Mouse (Mus musculus) heart, embryonic 15.5 days (tissue): ENCODE measurements around the gene Cpa5. TPM values are rescaled to one million over a fixed set of nuclear protein-coding genes. Genes with fewer than 3 reads are reported as not detected.
A peak's percentile ranks its signal among the peaks of the same experiment; 100 is the strongest.

Experiments used
- ATAC-seq: fragments of 200-750 bp; cut with Nextera tagmentation; replicated peaks from 2 replicates; pipeline ENCODE4 v1.8.0; 2017; ENCODE audit warnings: low read depth, moderate TSS enrichment; ENCODE audit not compliant: insufficient number of reproducible peaks, insufficient read depth, low FRiP score
- H3K27ac ChIP-seq: fragments of 300-500 bp; sonication (generic); 2 replicates; pipeline ENCODE4 v1.5.1; 2015; ENCODE audit warnings: mild to moderate bottlenecking, inconsistent platforms
- H3K27me3 ChIP-seq: fragments of 300-500 bp; sonication (generic); 2 replicates; pipeline ENCODE4 v1.6.1; 2015; ENCODE audit warnings: inconsistent platforms
- H3K36me3 ChIP-seq: fragments of 300-500 bp; sonication (generic); 2 replicates; pipeline ENCODE4 v1.6.1; 2015; ENCODE audit warnings: mild to moderate bottlenecking, inconsistent platforms
- H3K4me1 ChIP-seq: fragments of 300-500 bp; sonication (generic); replicated peaks from 2 replicates; pipeline ENCODE4 v1.6.1; 2015; ENCODE audit warnings: inconsistent platforms
- H3K4me2 ChIP-seq: fragments of 300-500 bp; sonication (generic); 2 replicates; pipeline ENCODE4 v1.6.1; 2015; ENCODE audit warnings: inconsistent platforms, mild to moderate bottlenecking, moderate library complexity
- H3K4me3 ChIP-seq: fragments of 300-500 bp; sonication (generic); 2 replicates; pipeline ENCODE4 v1.5.1; 2015; ENCODE audit warnings: mild to moderate bottlenecking, inconsistent platforms
- H3K9ac ChIP-seq: fragments of 300-500 bp; sonication (generic); 2 replicates; pipeline ENCODE4 v1.6.1; 2015; ENCODE audit warnings: mild to moderate bottlenecking, inconsistent platforms
- H3K9me3 ChIP-seq: fragments of 300-500 bp; sonication (generic); replicated peaks from 2 replicates; pipeline ENCODE4 v1.6.1; 2016; ENCODE audit warnings: inconsistent platforms
- WGBS: fragments of 180-500 bp; shearing (Covaris S2); methylation state at CpG from one replicate; pipeline ENCODE4 v1.1.7; 2015; ENCODE audit warnings: mixed read lengths; 5-methylcytosine and 5-hydroxymethylcytosine counted together
- polyA plus RNA-seq: library from polyadenylated mRNA; unstranded; fragments of >200 nt; fragmentation: Nextera tagmentation; extraction: Ambion mirVana; gene quantifications from 2 replicates; pipeline ENCODE4 v1.2.1, GENCODE M21; 2015

The Cpa5 gene
- polyA plus RNA-seq, 1 experiment from 2014 or later = 0.58 TPM

DNA sequence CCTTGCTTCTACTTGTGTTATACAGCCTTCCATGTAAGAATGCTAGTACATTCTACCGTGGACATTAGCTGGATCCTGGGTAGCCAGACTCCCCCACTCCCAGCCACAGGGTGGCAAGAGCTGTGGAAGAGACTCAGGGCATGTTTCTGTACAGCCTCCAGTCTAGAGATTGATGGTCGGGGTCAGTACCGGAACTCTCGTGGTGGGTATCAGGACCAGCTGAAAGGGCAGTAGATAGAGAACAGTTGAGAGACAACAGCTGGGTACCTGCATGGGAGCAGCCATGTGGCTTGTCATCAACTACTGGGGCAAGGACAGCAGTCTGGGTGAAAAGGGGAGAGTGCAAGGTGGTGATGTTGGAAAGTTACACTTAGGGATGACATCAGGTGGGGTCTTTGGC lies 5.7 kb upstream of the Cpa5 start:
- ATAC-seq = no peak
- H3K27ac ChIP-seq = no peak overlapping the region

DNA sequence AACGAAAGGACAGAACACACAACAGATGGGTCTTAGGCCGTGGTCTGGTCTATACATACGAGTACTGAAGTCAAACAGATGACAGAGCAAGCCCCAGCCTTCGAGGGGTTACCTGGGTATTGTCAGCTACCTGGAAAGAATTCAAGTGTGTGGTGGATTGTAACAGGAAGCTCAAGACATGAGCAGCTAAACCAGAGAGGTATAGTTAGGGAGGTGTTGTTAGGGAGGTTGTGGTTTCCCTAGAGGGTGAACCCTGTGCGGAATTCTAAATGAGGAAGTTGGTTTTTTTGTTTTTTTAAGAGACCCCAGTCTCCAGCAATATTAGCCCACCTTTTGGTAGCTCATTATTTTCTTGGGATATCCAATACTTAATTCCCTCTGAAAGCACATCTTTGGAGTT lies 5.1 kb upstream of the Cpa5 start:
- ATAC-seq = no peak
- Histone ChIP-seq H3K9ac (no peak overlapping the region), H3K36me3 (no peaks in the 10 kb centered on the region), H3K4me1 (no peaks in the 10 kb centered on the region), H3K27ac (no peak overlapping the region), H3K4me2 (no peak overlapping the region), H3K27me3 (no peaks in the 10 kb centered on the region), H3K9me3 (no peaks in the 10 kb centered on the region), H3K4me3 (no peak overlapping the region)
- 79% methylated on average over 5 of the region's 5 CpGs for WGBS

More for the DNA sequence above, 5.7 kb upstream of the Cpa5 start:
- 68% methylated on average over 4 of the region's 4 CpGs for WGBS
- Histone ChIP-seq H3K4me1 (no peaks in the 10 kb centered on the region), H3K4me3 (no peak overlapping the region), H3K9ac (no peak overlapping the region), H3K36me3 (no peaks in the 10 kb centered on the region), H3K4me2 (no peak overlapping the region), H3K27me3 (no peaks in the 10 kb centered on the region), H3K9me3 (no peaks in the 10 kb centered on the region)

- H3K4me1 ChIP-seq = peaks cover 5% of the 10 kb centered on the region
- 78% methylated on average over 5 of the region's 5 CpGs for WGBS
- no peak for ATAC-seq
- H3K36me3 ChIP-seq = no peaks in the 10 kb centered on the region
- H3K9me3 ChIP-seq = no peaks in the 10 kb centered on the region
- no peaks in the 10 kb centered on the region for H3K27me3 ChIP-seq
- H3K4me2 ChIP-seq = no peak overlapping the region
- no peak overlapping the region for H3K4me3 ChIP-seq
- H3K9ac ChIP-seq = no peak overlapping the region
- H3K27ac ChIP-seq = no peak overlapping the region
Measured at GRCm38 (mm10) chr6:30611212-30611611, 402 bp downstream of the Cpa5 start.

GRCm38 (mm10) chr6:30614251-30614650 lies 3.4 kb downstream of the Cpa5 start:
- no peak overlapping the region for H3K4me3 ChIP-seq
- H3K9ac ChIP-seq = no peak overlapping the region
- H3K27me3 ChIP-seq = no peaks in the 10 kb centered on the region
- ATAC-seq = no peak
- 77% methylated on average over 6 of the region's 6 CpGs for WGBS
- H3K36me3 ChIP-seq = no peaks in the 10 kb centered on the region
- no peak overlapping the region for H3K27ac ChIP-seq
- peaks cover 34% of the 10 kb centered on the region for H3K4me1 ChIP-seq
- H3K4me2 ChIP-seq = no peak overlapping the region
- H3K9me3 ChIP-seq = no peaks in the 10 kb centered on the region

DNA sequence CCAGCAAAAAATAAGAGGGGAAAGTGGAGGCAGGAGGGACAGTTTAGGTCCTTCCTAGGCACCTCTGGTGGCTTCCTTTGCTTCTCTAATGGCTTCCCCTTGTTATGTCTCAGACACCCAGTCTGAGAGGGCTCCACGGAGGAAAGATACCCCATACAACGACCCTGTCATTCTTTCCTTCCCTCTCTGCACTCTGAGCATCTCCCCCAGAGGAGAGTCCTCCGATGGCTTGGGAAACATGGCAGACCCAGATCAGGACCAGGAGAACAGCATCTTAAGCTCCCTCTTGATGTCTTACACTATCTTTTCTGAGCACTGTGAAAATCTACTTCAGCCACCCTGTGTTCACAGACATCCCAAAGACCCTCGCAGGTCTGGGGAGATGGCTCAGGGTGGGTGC lies 4.9 kb downstream of the Cpa5 start:
- no peaks in the 10 kb centered on the region for H3K27me3 ChIP-seq
- peaks cover 39% of the 10 kb centered on the region for H3K4me1 ChIP-seq
- no peak overlapping the region for H3K9ac ChIP-seq
- H3K27ac ChIP-seq = no peak overlapping the region
- WGBS = 42% methylated on average over 4 of the region's 4 CpGs
- H3K4me3 ChIP-seq = no peak overlapping the region
- H3K4me2 ChIP-seq = no peak overlapping the region
- H3K36me3 ChIP-seq = no peaks in the 10 kb centered on the region
- H3K9me3 ChIP-seq = no peaks in the 10 kb centered on the region
- ATAC-seq = no peak

- Histone ChIP-seq H3K27ac (peak overlapping the region; percentile 46; the same call in 1 of the 2 replicates), H3K4me2 (0 out of 2 replicates have a peak overlapping the region, but pooled peaks have one; percentile 3), H3K9ac (no peak overlapping the region), H3K4me3 (no peak overlapping the region), H3K9me3 (no peaks in the 10 kb centered on the region), H3K36me3 (no peaks in the 10 kb centered on the region), H3K4me1 (peaks cover 47% of the 10 kb centered on the region), H3K27me3 (no peaks in the 10 kb centered on the region)
- WGBS = 18% methylated on average over 8 of the region's 8 CpGs
- no peak for ATAC-seq
Measured at GRCm38 (mm10) chr6:30616491-30616941, 5.7 kb downstream of the Cpa5 start.

- no peak for ATAC-seq
- Histone ChIP-seq H3K9ac (no peak overlapping the region), H3K4me1 (peaks cover 51% of the 10 kb centered on the region), H3K27me3 (no peaks in the 10 kb centered on the region), H3K4me3 (0 out of 2 replicates have a peak overlapping the region, but pooled peaks have one; percentile 5), H3K9me3 (no peaks in the 10 kb centered on the region), H3K36me3 (no peaks in the 10 kb centered on the region), H3K27ac (peak overlapping the region; percentile 46), H3K4me2 (peak overlapping the region; percentile 44)
- 20% methylated on average over 13 of the region's 13 CpGs for WGBS
Measured at GRCm38 (mm10) chr6:30617020-30617958, 6.5 kb downstream of the Cpa5 start.

DNA sequence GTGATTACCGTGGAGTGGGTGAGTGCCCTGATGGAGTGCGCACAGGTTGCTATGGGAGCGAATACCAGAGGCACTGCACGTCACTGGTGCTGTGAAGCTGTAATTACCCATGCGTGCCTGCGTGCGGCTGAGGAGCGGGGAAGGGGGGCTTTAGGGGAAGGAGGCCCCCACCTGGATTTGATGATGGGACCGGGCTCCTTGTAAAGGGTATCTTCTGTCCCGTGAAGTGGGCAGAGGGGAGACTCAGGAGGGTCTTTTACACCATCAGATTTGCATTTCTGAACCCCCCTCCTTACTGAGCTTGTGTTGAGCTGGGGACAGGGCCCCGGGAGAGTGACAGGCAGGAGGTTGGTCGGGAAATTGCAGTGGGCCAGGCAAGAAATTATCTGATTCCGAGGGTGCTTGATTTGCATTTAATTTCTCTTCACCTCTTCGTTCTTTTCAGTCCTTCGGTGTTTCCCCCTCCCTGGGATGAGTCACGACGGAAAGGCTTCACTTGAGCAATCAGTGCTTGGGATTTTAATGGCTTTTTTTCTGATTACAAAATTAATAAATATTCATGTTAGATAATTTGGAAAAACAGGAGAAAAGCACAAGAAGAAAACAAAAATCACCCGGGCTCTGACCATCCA lies 7.3 kb downstream of the Cpa5 start:
- Histone ChIP-seq H3K36me3 (no peaks in the 10 kb centered on the region), H3K4me1 (peaks cover 58% of the 10 kb centered on the region), H3K27me3 (no peaks in the 10 kb centered on the region), H3K27ac (no peak overlapping the region), H3K9ac (no peak overlapping the region), H3K4me3 (0 out of 2 replicates have a peak overlapping the region, but pooled peaks have one; percentile 5), H3K9me3 (no peaks in the 10 kb centered on the region), H3K4me2 (peak overlapping the region; percentile 44)
- ATAC-seq = 0 out of 2 replicates have a peak, but pooled peaks have one; percentile 30
- WGBS = 23% methylated on average over 18 of the region's 18 CpGs

- Histone ChIP-seq H3K36me3 (no peaks in the 10 kb centered on the region), H3K27ac (peak overlapping the region; percentile 21; the same call in 1 of the 2 replicates), H3K4me1 (peaks cover 58% of the 10 kb centered on the region), H3K27me3 (no peaks in the 10 kb centered on the region), H3K9ac (no peak overlapping the region), H3K4me3 (no peak overlapping the region), H3K4me2 (no peak overlapping the region), H3K9me3 (no peaks in the 10 kb centered on the region)
- ATAC-seq = no peak
- WGBS = 45% methylated on average over 6 of the region's 6 CpGs
Measured at GRCm38 (mm10) chr6:30618735-30619134, 7.9 kb downstream of the Cpa5 start.

DNA sequence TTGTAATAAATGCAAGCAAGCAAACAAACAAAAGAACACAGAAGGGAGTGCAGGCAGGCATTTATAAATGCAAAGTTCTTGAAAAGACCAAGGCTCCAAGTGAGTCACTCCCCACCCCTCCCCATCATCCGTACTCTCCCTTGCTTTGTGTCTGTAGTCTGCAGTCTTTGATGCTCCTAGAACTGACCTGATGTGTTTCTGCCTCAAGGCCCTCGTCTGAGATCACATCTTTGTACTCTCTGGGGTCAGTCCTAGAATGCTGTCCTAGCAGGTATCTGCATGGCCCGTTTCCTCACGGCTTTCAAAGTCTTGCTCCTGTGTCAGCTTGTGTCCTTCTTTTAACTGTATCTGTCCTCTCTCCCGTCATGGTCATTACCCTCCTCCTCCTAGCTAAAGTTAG lies 8.8 kb downstream of the Cpa5 start:
- H3K4me1 ChIP-seq = peaks cover 63% of the 10 kb centered on the region

DNA sequence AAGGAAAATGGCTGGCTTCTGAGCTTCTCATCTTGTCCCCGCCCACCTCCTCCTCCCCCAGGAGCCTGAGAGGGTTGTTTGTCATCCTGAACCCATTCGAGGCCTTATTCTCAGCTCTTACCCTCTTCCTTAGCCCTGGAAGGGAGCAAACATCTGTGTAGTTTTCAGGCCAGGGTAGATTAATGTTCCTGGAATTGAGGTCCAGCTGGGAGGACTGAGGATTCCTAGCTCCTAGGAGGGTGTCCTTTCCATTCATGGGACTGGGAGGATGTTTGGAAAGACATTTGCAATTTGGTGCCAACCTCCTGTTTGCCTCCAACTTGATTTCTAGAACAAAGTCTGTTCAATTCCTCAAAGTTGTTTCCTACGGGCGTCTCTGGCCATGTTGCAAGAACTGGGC lies 9.8 kb downstream of the Cpa5 start:
- Histone ChIP-seq H3K9ac (no peak overlapping the region), H3K4me2 (no peak overlapping the region), H3K4me1 (peaks cover 63% of the 10 kb centered on the region), H3K4me3 (no peak overlapping the region), H3K36me3 (no peaks in the 10 kb centered on the region), H3K27me3 (no peaks in the 10 kb centered on the region), H3K9me3 (no peaks in the 10 kb centered on the region), H3K27ac (peak overlapping the region; percentile 84)
- 83% methylated on average over 4 of the region's 4 CpGs for WGBS
- ATAC-seq = no peak

More for the DNA sequence above, 8.8 kb downstream of the Cpa5 start:
- Histone ChIP-seq H3K27me3 (no peaks in the 10 kb centered on the region), H3K9me3 (no peaks in the 10 kb centered on the region), H3K9ac (no peak overlapping the region), H3K36me3 (no peaks in the 10 kb centered on the region), H3K4me3 (no peak overlapping the region), H3K4me2 (no peak overlapping the region), H3K27ac (no peak overlapping the region)
- ATAC-seq = no peak
- WGBS = 79% methylated on average over 5 of the region's 5 CpGs
